Mouse (Mus musculus): ENCODE measurements around the gene Gm6760.

The Gm6760 gene

GRCm38 (mm10) chrX:64152098-64152497, at the start of gene Gm6760:
TSS of gene Gm6760 (minus strand) at chrX:64152198.
- no peak for DNase-seq (ENCODE audit: extremely low spot score, low read depth, low spot score)

GRCm38 (mm10) chrX:64181246-64181645, 29.2 kb upstream of the Gm6760 start:
- no peak for DNase-seq (ENCODE audit: extremely low spot score, low read depth, low spot score)

GRCm38 (mm10) chrX:64173248-64173647, 21.2 kb upstream of the Gm6760 start, which contains the start of gene 3830417A13Rik:
TSS of gene 3830417A13Rik (plus strand) at chrX:64173548.
- DNase-seq (ENCODE audit: extremely low spot score, low read depth, low spot score), result no peak
